Mouse (Mus musculus) heart, embryonic 15.5 days (tissue): ENCODE results near the gene Eif1ad. TPM values are rescaled to one million over a fixed set of nuclear protein-coding genes. Genes with fewer than 3 reads are reported as not detected.

ENCODE experiments used
- ATAC-seq: fragments of 200-750 bp; cut with Nextera tagmentation; replicated peaks from 2 replicates; pipeline ENCODE4 v1.8.0; 2017; ENCODE audit warnings: low read depth, moderate TSS enrichment; ENCODE audit not compliant: insufficient number of reproducible peaks, insufficient read depth, low FRiP score
- H3K27ac ChIP-seq: fragments of 300-500 bp; sonication (generic); 2 replicates; pipeline ENCODE4 v1.5.1; 2015; ENCODE audit warnings: mild to moderate bottlenecking, inconsistent platforms
- H3K27me3 ChIP-seq: fragments of 300-500 bp; sonication (generic); 2 replicates; pipeline ENCODE4 v1.6.1; 2015; ENCODE audit warnings: inconsistent platforms
- H3K36me3 ChIP-seq: fragments of 300-500 bp; sonication (generic); 2 replicates; pipeline ENCODE4 v1.6.1; 2015; ENCODE audit warnings: mild to moderate bottlenecking, inconsistent platforms
- H3K4me1 ChIP-seq: fragments of 300-500 bp; sonication (generic); replicated peaks from 2 replicates; pipeline ENCODE4 v1.6.1; 2015; ENCODE audit warnings: inconsistent platforms
- H3K4me2 ChIP-seq: fragments of 300-500 bp; sonication (generic); 2 replicates; pipeline ENCODE4 v1.6.1; 2015; ENCODE audit warnings: inconsistent platforms, mild to moderate bottlenecking, moderate library complexity
- H3K4me3 ChIP-seq: fragments of 300-500 bp; sonication (generic); 2 replicates; pipeline ENCODE4 v1.5.1; 2015; ENCODE audit warnings: mild to moderate bottlenecking, inconsistent platforms
- H3K9ac ChIP-seq: fragments of 300-500 bp; sonication (generic); 2 replicates; pipeline ENCODE4 v1.6.1; 2015; ENCODE audit warnings: mild to moderate bottlenecking, inconsistent platforms
- H3K9me3 ChIP-seq: fragments of 300-500 bp; sonication (generic); replicated peaks from 2 replicates; pipeline ENCODE4 v1.6.1; 2016; ENCODE audit warnings: inconsistent platforms
- WGBS: fragments of 180-500 bp; shearing (Covaris S2); methylation state at CpG from one replicate; pipeline ENCODE4 v1.1.7; 2015; ENCODE audit warnings: mixed read lengths; 5-methylcytosine and 5-hydroxymethylcytosine counted together
- polyA plus RNA-seq: library from polyadenylated mRNA; unstranded; fragments of >200 nt; fragmentation: Nextera tagmentation; extraction: Ambion mirVana; gene quantifications from 2 replicates; pipeline ENCODE4 v1.2.1, GENCODE M21; 2015

Eif1ad gene
- polyA plus RNA-seq, 1 experiment from 2014 or later = 35.3 TPM

- H3K4me3 ChIP-seq = no peak overlapping the region
- peaks cover 24% of the 10 kb centered on the region for H3K36me3 ChIP-seq
- H3K4me2 ChIP-seq = no peak overlapping the region
- no peak overlapping the region for H3K27ac ChIP-seq
- peaks cover 13% of the 10 kb centered on the region for H3K4me1 ChIP-seq
- 93% methylated on average over 6 of the region's 6 CpGs for WGBS
- ATAC-seq = no peak
- no peaks in the 10 kb centered on the region for H3K27me3 ChIP-seq
- H3K9ac ChIP-seq = no peak overlapping the region
- no peaks in the 10 kb centered on the region for H3K9me3 ChIP-seq
These were observed 54.0 kb downstream of the Eif1ad start for GRCm38 (mm10) chr19:5420579-5420978.

Other genes with a start within 250 kb of the Eif1ad start
- 17.1 and 21.8 TPM in 2 replicates for gene Klc2, start 248.2 kb upstream of the Eif1ad start, polyA plus RNA-seq
- gene Pacs1, start 93.6 kb upstream of the Eif1ad start, polyA plus RNA-seq = 15.1 and 21.6 TPM in 2 replicates
- 195 and 216 TPM in 2 replicates for gene Sf3b2, start 71.3 kb upstream of the Eif1ad start, polyA plus RNA-seq
- 7.3 and 7.7 TPM in 2 replicates for gene Gal3st3, start 68.4 kb upstream of the Eif1ad start, polyA plus RNA-seq
- gene Catsper1, start 31.0 kb upstream of the Eif1ad start, polyA plus RNA-seq = not detected in 2 replicates
- gene Cst6, start 17.2 kb upstream of the Eif1ad start, polyA plus RNA-seq = 0.87 and 1.4 TPM in 2 replicates
- gene Banf1, start 427 bp downstream of the Eif1ad start, polyA plus RNA-seq = 405 and 409 TPM in 2 replicates
- gene Sart1, start 22.0 kb downstream of the Eif1ad start, polyA plus RNA-seq = 34.3 and 47.0 TPM in 2 replicates
- 2.0 TPM in 2 replicates for gene Tsga10ip, start 35.8 kb downstream of the Eif1ad start, polyA plus RNA-seq
- gene Drap1, start 58.2 kb downstream of the Eif1ad start, polyA plus RNA-seq = 205 and 220 TPM in 2 replicates
- 34.8 and 46.9 TPM in 2 replicates for gene AI837181, start 58.4 kb downstream of the Eif1ad start, polyA plus RNA-seq
- not detected in 2 replicates for gene Fosl1, start 80.8 kb downstream of the Eif1ad start, polyA plus RNA-seq
- gene Ccdc85b, start 91.2 kb downstream of the Eif1ad start, polyA plus RNA-seq = 9.0 and 9.9 TPM in 2 replicates
- gene Fibp, start 93.9 kb downstream of the Eif1ad start, polyA plus RNA-seq = 97.9 and 106 TPM in 2 replicates
- 1.4 and 3.5 TPM in 2 replicates for gene Ctsw, start 101.8 kb downstream of the Eif1ad start, polyA plus RNA-seq
- 65.6 and 95.4 TPM in 2 replicates for gene Efemp2, start 107.2 kb downstream of the Eif1ad start, polyA plus RNA-seq
- gene Mus81, start 121.7 kb downstream of the Eif1ad start, polyA plus RNA-seq = 33.8 and 48.7 TPM in 2 replicates
- gene Cfl1, start 123.7 kb downstream of the Eif1ad start, polyA plus RNA-seq = 1,578 and 1,766 TPM in 2 replicates
- 0.14 and 0.16 TPM in 2 replicates for gene 1700020D05Rik, start 137.0 kb downstream of the Eif1ad start, polyA plus RNA-seq
- 15.8 and 17.6 TPM in 2 replicates for gene Snx32, start 143.8 kb downstream of the Eif1ad start, polyA plus RNA-seq
- 0.25 and 0.87 TPM in 2 replicates for gene Ovol1, start 193.9 kb downstream of the Eif1ad start, polyA plus RNA-seq
- gene Ap5b1, start 201.3 kb downstream of the Eif1ad start, polyA plus RNA-seq = 2.0 and 4.5 TPM in 2 replicates
- 89.7 and 96.1 TPM in 2 replicates for gene Rnaseh2c, start 235.1 kb downstream of the Eif1ad start, polyA plus RNA-seq
- 29.6 and 35.3 TPM in 2 replicates for gene Kat5, start 243.5 kb downstream of the Eif1ad start, polyA plus RNA-seq